Mouse (Mus musculus) splenic B cell, adult 2 months (primary cell): ENCODE data around the gene Terf2.
A peak's percentile ranks its signal among the peaks of the same experiment; 100 is the strongest.

Experiments used
- DNase-seq: peaks from one replicate; pipeline ENCODE4 v3.0.0-alpha.2; 2011; ENCODE audit warnings: low read depth, low spot score
- H3K27me3 ChIP-seq: 2 replicates; pipeline ENCODE4 v1.6.1; 2012; ENCODE audit warnings: mild to moderate bottlenecking, low read length, moderate library complexity, mixed read lengths; ENCODE audit not compliant: control insufficient read depth, poor library complexity, insufficient read depth, severe bottlenecking
- H3K36me3 ChIP-seq: 2 replicates; pipeline ENCODE4 v1.6.1; 2012; ENCODE audit warnings: mild to moderate bottlenecking, low read length, moderate library complexity, mixed read lengths; ENCODE audit not compliant: control insufficient read depth, poor library complexity, insufficient read depth, severe bottlenecking

Terf2 gene

GRCm38 (mm10) chr8:107104547-107104946, 8.2 kb upstream of the Terf2 start:
- DNase-seq = peak; percentile 75
- Histone ChIP-seq H3K27me3 (no peaks in the 10 kb centered on the region), H3K36me3 (no peaks in the 10 kb centered on the region)

DNA sequence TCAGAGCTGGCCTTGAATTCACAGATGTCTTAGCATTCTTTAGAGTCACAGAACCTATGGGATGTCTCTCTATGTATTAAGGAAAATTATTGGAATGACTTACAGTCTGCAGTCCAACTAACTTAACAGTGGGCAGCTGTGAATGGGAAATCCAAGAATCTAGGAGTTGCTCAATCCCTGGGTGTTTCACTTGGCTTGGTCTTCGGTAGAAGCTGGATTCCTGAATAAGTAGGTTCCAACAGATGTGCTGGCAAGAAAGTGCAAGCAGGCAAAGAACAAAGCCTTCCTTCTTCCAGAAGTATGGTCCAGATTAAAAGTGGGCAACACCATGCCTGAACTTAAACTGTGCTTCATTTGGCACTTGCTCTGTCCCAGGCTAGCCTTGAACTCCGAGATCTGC, 4.3 kb upstream of the Terf2 start:
- no peaks in the 10 kb centered on the region for H3K27me3 ChIP-seq
- DNase-seq = no peak
- H3K36me3 ChIP-seq = no peaks in the 10 kb centered on the region

DNA sequence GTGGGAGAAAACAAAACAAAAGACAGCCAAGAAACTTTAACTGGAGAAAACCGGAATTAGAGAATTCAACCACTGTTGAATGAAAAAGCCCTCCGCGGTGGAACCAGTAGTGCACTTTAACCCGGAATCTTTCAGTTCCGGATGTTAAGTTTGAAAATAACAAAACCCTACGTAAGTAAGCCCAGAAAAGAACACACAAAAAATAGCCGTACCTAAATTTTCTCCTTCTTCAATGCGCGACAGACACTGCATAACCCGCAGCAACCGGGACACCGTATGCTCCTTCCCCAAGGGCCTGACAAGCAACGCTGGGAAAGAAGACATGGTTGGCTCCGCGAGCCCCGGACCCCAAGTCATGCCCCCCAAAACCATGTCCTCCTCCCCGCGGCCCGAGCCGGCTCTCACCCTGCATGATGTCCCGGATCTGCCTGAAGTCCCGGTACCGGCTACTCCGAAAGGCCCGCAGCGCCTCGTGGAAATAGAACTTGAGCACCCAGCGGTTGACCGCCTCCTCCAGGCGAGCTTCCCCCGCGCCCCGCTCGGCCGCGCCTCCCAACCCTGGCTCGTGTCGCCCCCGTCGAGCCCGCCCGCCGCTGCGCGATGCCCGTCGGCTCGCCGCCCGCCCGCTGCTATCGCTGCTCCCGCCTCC, 506 bp downstream of the Terf2 start:
- Histone ChIP-seq H3K27me3 (no peaks in the 10 kb centered on the region), H3K36me3 (peaks cover 1% of the 10 kb centered on the region; the same call in 1 of the 2 replicates)
- DNase-seq = peak; percentile 56

- H3K27me3 ChIP-seq = no peaks in the 10 kb centered on the region
- H3K36me3 ChIP-seq = peaks cover 1% of the 10 kb centered on the region; the same call in 1 of the 2 replicates
- DNase-seq = no peak
These were observed 5.8 kb downstream of the Terf2 start for GRCm38 (mm10) chr8:107090531-107090930.

GRCm38 (mm10) chr8:107088526-107089063, 7.8 kb downstream of the Terf2 start:
- no peak for DNase-seq
- H3K27me3 ChIP-seq = no peaks in the 10 kb centered on the region
- peaks cover 1% of the 10 kb centered on the region; the same call in 1 of the 2 replicates for H3K36me3 ChIP-seq

DNA sequence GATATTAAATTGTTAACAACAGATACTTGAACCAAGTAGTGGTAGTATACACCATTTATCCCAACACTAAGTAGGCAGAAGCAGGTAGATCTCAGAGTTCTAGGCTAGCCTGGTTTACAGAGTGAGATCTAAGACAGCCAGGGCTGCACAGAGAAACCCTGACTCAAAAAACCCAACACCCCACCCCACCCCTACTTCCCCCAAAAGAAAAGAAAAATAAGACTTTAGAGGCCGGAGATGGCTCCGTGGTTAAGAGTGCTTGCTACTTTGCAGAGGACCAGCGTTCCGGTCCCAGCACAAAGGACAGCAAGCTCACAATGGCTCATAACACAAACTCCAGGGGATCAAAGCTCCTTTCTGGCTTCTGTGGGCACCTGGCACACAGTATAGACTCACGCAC, 10.3 kb downstream of the Terf2 start:
- H3K36me3 ChIP-seq = peaks cover 5% of the 10 kb centered on the region; the same call in 1 of the 2 replicates
- no peak for DNase-seq
- H3K27me3 ChIP-seq = no peaks in the 10 kb centered on the region

GRCm38 (mm10) chr8:107085358-107085757, 11.0 kb downstream of the Terf2 start:
- peak; percentile 48 for DNase-seq
- H3K27me3 ChIP-seq = no peaks in the 10 kb centered on the region

GRCm38 (mm10) chr8:107076239-107076888, 20.0 kb downstream of the Terf2 start:
- Histone ChIP-seq H3K36me3 (peaks cover 7% of the 10 kb centered on the region), H3K27me3 (no peaks in the 10 kb centered on the region)
- DNase-seq = no peak

More at GRCm38 (mm10) chr8:107085358-107085757, 11.0 kb downstream of the Terf2 start:
- H3K36me3 ChIP-seq = peaks cover 7% of the 10 kb centered on the region; the same call in 1 of the 2 replicates

GRCm38 (mm10) chr8:107074128-107074527, 22.2 kb downstream of the Terf2 start:
- H3K36me3 ChIP-seq = peaks cover 2% of the 10 kb centered on the region
- DNase-seq = no peak
- H3K27me3 ChIP-seq = no peaks in the 10 kb centered on the region

GRCm38 (mm10) chr8:107073706-107074105, 22.6 kb downstream of the Terf2 start:
- Histone ChIP-seq H3K36me3 (peaks cover 1% of the 10 kb centered on the region), H3K27me3 (no peaks in the 10 kb centered on the region)

GRCm38 (mm10) chr8:107065511-107066496, 30.5 kb downstream of the Terf2 start, which contains the start of gene Tmed6:
TSS of gene Tmed6 (minus strand) at chr8:107065644.
- DNase-seq = peak; percentile 52
- no peaks in the 10 kb centered on the region; the same call in 1 of the 2 replicates for H3K36me3 ChIP-seq
- no peaks in the 10 kb centered on the region for H3K27me3 ChIP-seq

More at GRCm38 (mm10) chr8:107073706-107074105, 22.6 kb downstream of the Terf2 start:
- no peak for DNase-seq

GRCm38 (mm10) chr8:107062613-107063012, 33.7 kb downstream of the Terf2 start:
- peak; percentile 62 for DNase-seq
- Histone ChIP-seq H3K27me3 (no peaks in the 10 kb centered on the region), H3K36me3 (no peaks in the 10 kb centered on the region)

- H3K36me3 ChIP-seq = peaks cover 4% of the 10 kb centered on the region
- no peaks in the 10 kb centered on the region for H3K27me3 ChIP-seq
- no peak for DNase-seq
These were observed 39.4 kb downstream of the Terf2 start for GRCm38 (mm10) chr8:107056973-107057369.
